Mouse (Mus musculus) mouse trophoblast stem cell (cell line): Measurements from ENCODE around the gene S1pr4.

ENCODE experiments used
- in situ Hi-C, 2 experiments: fragments of 300-500 bp; cut with MseI, MboI; formaldehyde crosslinking; loops; 2 replicates in 1 of 2; 3 replicates in 1 of 2; pipeline ENCODE4 v1.15.1; 2025

Gene S1pr4

DNA sequence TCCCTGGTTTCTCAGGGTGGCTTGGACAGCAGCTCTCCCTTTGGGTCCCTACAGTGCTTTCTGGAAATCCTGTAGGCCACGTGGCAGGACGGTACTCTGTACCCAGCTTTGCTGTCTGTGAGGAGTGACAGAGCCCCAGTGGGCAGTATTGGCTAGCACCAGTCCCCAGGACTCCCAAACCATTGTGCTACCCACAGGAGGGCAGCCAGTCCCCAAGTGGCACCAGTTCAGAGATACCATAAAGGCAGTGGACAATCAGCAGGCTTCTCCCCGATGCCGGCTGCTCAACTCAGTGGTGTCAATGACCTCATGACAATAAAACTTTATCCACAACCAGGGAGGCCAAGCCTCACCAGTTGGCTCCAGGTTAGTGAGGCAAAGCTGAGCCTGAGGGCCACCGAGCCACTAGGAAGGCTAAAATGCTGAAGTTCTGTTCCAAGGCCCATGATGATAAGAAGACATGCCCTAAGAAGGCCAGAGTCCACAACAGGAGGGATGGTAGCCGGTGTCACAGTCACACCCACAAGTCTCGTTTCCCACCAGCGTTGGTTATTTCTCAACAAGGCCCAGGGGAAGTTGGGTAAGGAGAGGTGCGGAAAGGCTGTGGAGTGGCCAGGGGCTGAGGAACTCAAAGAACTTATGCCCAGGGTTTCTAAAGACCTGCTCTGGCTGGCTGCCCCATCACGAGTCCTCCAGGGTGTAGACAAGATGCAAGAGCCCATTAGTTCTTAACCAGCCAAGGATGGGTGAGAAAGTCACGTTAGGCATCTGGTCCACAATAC is 5.5 kb downstream of the S1pr4 start:
- in situ Hi-C loops: loop anchor here in 1 of 2 experiments (5.0 kb wide), 1 partner anchor 38 kb away; no protein-coding TSS in a partner anchor

DNA sequence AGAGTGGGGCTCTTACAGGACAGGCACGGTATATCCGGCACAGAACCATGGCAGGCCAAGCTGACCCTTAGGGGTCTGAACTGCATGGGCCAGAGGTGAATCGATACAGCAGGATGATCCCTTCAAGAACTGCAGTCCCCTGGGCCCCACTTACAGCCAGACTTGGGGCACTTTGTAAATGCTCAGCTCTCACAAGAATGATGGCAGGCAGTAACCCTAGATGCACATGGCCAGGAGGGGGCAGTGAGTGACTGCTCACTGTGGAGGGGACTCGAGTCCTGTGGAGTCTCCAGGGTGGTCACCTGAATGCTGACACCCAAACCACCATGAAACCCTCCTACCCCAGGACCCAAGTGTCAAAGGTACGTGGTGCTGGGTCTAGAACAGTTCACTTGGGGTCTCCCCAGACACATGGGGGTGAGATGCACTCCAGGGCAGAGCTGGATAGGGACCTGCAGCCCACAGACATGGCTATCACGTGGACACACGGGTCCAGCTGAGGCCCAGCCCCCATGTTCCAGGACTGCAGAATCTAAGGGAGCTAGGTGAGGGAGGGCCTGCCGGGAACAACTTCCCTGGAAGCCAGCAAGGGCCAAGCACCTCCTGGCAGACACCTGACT is 6.2 kb downstream of the S1pr4 start:
- in situ Hi-C loops: no loop called here

DNA sequence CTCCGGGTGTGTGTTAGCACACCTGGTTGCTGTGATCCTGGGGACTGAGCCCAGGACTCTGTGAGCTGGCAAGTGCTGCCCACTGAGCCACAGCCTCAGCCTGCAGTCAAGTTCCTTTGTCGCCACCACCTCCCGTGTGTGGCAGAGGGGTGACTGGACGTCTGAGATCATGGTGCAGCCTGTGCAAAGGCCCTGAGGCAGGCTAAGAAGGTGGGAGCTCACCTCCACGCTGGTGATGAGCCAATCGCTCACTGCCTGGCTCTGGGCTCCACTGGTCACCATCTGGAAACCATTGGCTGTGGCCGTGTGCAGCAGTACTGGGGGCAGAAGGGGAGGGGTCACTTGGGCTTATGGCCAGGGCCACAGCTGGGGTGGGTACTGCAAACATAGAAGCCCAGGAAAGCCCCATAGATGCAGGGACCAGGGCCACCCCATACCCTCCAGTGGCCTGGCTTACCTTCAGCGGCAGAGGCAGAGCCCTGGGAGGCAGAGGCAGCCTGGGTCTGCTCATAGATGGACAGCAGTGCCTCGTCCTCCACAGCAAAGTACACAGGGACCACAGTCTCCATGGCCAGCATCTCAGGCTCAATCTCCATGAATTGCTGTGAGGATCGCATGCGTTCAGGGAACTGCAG is 7.2 kb downstream of the S1pr4 start:
- in situ Hi-C loops: no loop called here

DNA sequence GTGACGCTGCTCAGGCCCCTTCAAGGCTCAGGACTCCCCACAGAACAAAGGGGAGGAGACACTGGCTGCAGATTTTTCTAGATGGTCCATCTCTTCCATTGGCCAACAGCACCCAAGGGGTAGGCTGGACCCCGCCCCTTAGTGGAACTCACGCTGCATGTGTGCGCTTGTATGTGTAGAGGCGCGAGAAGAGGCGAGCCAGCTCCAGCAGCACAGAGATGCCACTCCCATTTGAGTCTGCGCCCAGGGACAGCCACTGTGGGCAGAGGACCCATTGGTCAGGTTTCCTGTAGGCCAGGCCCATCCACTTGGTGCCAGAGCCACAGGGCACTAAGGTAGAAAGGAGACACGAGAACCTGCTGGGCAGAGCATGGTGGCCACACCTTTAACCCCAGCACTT is 8.9 kb downstream of the S1pr4 start:
- in situ Hi-C loops: no loop called here

DNA sequence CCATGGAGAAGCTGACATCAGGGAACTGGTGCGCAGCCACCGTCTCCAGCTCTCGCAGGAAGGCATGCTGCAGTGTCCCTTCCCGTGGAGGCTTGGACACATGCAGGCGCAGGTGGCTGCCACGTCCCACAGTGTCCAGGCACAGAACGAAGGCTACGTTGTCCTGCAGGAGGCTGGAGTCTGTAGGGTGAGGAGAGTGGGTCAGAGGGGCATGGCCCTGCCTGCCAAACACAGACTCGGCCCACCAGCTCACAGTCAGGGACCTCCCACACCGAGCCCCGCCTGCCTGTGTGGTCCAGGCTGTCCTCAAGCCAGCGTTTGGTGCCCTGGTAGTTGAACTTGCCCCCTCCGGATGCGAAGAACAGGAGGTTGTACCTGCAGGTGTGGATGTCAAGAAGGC is 10.0 kb downstream of the S1pr4 start:
- in situ Hi-C loops: no loop called here

DNA sequence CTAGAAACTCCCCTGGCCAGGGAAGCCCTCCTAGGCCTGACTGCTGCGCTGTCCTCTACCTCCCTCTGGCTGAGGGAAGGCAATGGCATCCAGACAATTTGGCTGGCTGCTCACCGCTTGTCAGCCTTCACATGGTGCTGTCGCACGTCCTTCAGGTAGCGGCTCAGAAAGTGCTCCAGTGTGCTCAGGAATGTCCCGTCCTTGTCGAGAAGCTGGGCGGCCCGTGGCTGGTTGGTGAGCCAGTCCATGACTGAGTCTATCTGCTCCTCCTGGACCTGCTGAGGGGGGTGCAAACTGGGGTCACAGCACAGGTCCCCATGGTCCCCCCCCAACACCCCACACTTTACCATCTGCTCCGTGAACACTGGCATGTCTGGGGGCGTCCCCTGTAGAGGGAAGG is 11.9 kb downstream of the S1pr4 start:
- in situ Hi-C loops: no loop called here

DNA sequence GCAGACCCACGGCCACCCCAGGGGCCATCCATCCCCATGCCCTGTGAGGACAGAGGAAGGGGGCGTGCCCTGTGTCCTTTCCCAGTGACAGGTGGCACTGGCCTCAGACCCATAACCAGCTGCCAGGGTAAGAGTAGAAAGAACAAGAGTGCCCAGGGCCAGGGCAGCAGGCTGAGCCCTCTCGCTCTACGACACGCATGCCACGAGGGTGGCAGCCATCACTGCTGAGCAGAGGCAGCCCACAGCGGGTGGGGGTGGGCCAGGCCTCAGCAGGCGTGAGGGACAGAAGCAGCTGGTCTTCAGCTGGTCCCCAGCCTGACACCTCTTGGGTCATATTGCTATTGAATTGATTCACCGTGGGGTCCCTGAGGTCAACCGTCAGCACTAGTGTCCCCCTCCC is 13.4 kb downstream of the S1pr4 start:
- in situ Hi-C loops: no loop called here

- in situ Hi-C loops: no loop called here
Measured at GRCm38 (mm10) chr10:81485479-81486018, 14.4 kb downstream of the S1pr4 start.

GRCm38 (mm10) chr10:81485060-81485449 is 14.9 kb downstream of the S1pr4 start:
- in situ Hi-C loops: no loop called here

- in situ Hi-C loops: no loop called here
Measured at GRCm38 (mm10) chr10:81484441-81485059, 15.4 kb downstream of the S1pr4 start.

- in situ Hi-C loops: no loop called here
Measured at GRCm38 (mm10) chr10:81483983-81484382, 15.9 kb downstream of the S1pr4 start.

DNA sequence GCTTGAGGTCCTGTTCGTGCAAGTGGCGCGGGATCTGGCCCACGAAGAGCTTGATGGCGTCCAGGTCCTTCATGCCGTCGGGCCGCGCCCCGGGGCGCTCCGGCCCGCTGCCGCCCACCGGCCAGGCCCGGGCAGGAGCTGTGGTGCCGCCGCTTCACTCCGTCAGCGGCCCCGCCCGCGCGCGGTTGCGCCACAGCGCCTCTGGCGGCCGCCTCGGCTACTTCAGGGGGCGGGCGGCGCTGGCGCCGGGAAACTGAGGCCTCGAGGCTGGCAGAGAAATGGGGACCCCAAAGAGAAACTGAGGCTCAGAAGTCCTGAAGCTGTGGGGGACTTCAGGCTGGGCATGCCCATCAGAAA is 17.4 kb downstream of the S1pr4 start, which contains the start of gene Celf5:
Celf5 (minus strand) TSS at position 177 of the 357 bp plus-strand sequence.
- in situ Hi-C loops: no loop called here

GRCm38 (mm10) chr10:81481605-81482532 is 18.1 kb downstream of the S1pr4 start:
- in situ Hi-C loops: no loop called here

DNA sequence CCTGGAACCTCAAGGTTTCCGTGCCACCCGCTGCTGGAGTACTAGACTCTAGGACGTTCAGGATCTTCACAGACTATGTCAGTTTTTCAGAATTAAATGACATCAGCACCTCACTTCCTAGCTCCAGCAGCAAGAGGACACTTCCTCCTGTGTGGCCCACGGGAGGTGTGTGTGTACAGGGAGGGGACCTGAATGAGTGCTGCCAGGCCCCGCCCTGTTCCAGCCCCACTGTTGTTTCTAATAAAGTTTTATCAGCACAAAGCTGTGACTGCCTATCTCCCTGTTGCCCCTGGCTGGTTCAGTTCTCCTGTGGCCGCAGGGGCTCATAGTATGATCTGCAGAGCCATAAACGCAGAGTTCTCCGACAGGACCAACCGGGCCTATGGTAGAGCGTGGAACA is 25.5 kb downstream of the S1pr4 start:
- in situ Hi-C loops: no loop called here

GRCm38 (mm10) chr10:81473003-81473451 is 26.9 kb downstream of the S1pr4 start:
- in situ Hi-C loops: no loop called here

DNA sequence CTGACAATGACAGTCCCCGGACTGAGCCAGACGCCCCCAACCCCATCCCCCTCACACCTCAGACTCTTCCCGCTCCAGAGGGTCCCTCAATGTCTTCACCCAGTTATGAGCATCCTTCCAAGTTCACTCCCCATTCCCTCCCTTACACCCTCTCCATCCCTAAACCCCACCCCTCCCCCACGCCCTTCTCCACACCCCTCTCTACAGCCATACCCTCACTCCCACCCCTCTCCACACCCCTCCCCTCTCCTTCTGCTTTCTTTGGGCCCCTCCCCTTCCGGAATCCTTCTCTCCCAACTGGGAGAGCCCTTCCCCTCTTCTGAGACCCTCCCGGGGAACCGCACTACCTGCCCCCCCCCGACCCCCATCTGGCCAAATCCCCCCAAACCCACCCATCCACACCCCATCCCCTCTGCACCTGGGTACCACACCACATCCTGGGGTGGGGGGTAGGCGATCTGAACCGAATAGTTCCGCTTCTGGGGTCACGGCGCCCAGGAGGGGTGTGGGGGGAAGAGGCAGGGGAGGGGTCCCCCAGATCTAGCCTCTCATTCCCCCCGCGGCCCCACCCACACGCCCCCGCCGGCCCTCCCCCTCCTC is 27.4 kb downstream of the S1pr4 start:
- in situ Hi-C loops: no loop called here

DNA sequence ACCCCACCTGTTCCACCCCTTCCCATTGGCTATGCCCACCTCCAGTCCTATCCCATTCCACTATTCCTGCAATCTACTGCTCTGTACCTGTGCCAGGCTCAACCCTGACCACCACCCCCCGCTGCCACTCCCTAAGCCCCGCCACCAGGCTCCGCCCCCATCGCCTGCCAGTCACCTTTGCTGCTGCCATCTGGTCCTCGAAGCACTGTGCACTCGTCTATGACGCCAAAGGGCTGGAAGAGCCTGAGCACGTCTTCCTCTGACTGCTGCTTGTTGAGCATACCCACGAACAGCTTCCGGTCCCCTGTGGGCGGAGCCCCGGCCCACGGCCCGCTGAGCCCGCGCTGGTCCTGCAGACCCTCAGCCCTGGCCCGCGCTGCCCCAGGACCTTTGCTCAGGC is 29.5 kb downstream of the S1pr4 start:
- in situ Hi-C loops: no loop called here

- in situ Hi-C loops: no loop called here
Measured at GRCm38 (mm10) chr10:81469253-81469652, 30.7 kb downstream of the S1pr4 start.

DNA sequence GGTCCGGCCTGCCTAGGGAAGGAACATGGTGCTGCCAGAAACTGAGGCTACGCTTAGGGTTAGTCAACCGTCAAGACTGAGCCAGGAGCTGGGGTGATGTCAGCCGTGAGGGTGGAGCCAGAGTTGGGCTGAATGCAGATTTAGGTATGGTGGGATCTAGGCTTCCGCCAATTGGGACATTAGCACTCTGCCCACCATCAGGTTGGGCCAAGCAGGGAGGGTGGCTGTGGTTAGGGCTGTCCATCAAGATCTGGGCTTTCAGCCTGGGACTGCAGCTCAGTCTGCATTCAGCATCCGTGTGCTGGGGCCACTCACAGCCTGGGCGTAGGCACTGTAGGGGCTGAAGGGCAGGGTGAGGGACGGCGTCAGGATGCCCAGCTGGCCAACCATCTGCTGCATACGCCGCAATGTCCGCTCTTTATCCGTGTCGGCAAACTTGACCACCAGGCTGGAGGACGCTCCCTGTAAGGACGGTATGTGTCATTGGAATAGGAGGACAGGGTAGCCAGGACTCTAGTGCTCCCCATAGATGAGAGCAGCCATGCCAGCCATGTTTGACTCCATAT is 32.2 kb downstream of the S1pr4 start:
- in situ Hi-C loops: no loop called here

- in situ Hi-C loops: no loop called here
Measured at GRCm38 (mm10) chr10:81466881-81467280, 33.1 kb downstream of the S1pr4 start.
